Mouse (Mus musculus) kidney, embryonic 15.5 days (tissue): ENCODE measurements at regions not wholly inside any gene's neighbourhood (a gene's known extent, or its start where the extent isn't known, plus 50 kb on each side); places are given as distances from the start of the nearest gene placed in this dataset.

ENCODE experiments used
- ATAC-seq: fragments of 200-750 bp; cut with Nextera tagmentation; replicated peaks from 2 replicates; pipeline ENCODE4 v1.8.0; 2017; ENCODE audit warnings: moderate TSS enrichment; ENCODE audit not compliant: low FRiP score
- H3K27ac ChIP-seq: fragments of 300-500 bp; sonication (generic); 2 replicates; pipeline ENCODE4 v1.5.1; 2015; ENCODE audit warnings: mild to moderate bottlenecking, inconsistent platforms
- H3K27me3 ChIP-seq: fragments of 300-500 bp; sonication (generic); 2 replicates; pipeline ENCODE4 v1.6.1; 2015; ENCODE audit warnings: inconsistent platforms
- H3K36me3 ChIP-seq: fragments of 300-500 bp; sonication (generic); 2 replicates; pipeline ENCODE4 v1.6.1; 2015; ENCODE audit warnings: inconsistent platforms
- H3K4me1 ChIP-seq: fragments of 300-500 bp; sonication (generic); 2 replicates; pipeline ENCODE4 v1.6.1; 2015; ENCODE audit warnings: inconsistent platforms
- H3K4me2 ChIP-seq: fragments of 300-500 bp; sonication (generic); 2 replicates; pipeline ENCODE4 v1.6.1; 2015; ENCODE audit warnings: moderate library complexity, mild to moderate bottlenecking, inconsistent platforms
- H3K4me3 ChIP-seq: fragments of 300-500 bp; sonication (generic); replicated peaks from 2 replicates; pipeline ENCODE4 v1.5.1; 2015; ENCODE audit warnings: mild to moderate bottlenecking, inconsistent platforms
- H3K9ac ChIP-seq: fragments of 300-500 bp; sonication (generic); 2 replicates; pipeline ENCODE4 v1.6.1; 2015; ENCODE audit warnings: mild to moderate bottlenecking, inconsistent platforms
- H3K9me3 ChIP-seq: fragments of 300-500 bp; sonication (generic); replicated peaks from 2 replicates; pipeline ENCODE4 v1.6.1; 2016; ENCODE audit warnings: inconsistent platforms
- WGBS: fragments of 180-500 bp; shearing (Covaris S2); methylation state at CpG from one replicate; pipeline ENCODE4 v1.1.7; 2015; ENCODE audit warnings: mixed read lengths; 5-methylcytosine and 5-hydroxymethylcytosine counted together

DNA sequence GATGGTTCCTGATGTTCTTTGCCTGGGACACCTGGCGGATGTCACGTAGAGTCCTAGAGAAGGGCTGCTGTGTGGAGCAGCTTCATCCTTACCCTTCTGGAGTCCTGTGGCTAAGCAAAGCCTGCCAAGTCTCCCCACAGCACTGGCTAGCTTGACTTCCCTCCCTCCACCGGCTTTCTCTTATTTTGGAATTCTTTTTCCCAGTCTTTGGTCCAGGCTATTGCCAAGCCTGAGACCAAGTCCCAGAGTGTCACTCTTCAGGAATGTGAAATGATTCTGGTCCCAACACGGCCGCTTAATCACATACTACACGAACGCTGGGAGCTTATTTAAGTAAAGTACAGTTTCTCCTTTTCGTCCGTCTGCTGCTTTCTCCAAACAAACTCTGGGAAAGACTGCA, 146.4 kb downstream of the Fndc1 start:
- no peak for ATAC-seq
- Histone ChIP-seq H3K4me2 (no peak overlapping the region), H3K9me3 (no peaks in the 10 kb centered on the region), H3K27ac (no peak overlapping the region), H3K36me3 (no peaks in the 10 kb centered on the region), H3K9ac (no peak overlapping the region), H3K4me3 (no peak overlapping the region), H3K4me1 (no peaks in the 10 kb centered on the region), H3K27me3 (no peaks in the 10 kb centered on the region)
- 90% methylated on average over 9 of the region's 9 CpGs for WGBS

DNA sequence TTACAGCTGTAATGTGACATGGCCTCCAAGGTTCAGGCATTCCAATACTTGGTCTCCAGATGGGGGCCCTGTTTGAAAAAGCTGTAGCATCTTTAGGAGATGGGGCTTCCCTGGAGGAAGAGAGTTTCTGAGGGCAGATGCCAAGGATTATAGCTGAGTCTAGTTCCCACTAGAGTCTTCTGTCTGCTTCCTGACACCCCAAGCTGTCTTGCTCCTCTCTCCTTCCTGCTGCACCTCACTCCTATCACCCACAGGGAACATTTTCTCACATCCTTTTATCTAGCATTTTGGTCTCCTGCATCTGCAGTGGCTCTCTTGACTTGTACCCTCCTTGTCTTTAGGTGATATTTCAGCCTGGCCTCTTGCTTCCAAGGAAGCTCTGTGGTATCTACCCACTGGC, 147.3 kb downstream of the Fndc1 start:
- Histone ChIP-seq H3K9ac (no peak overlapping the region), H3K4me1 (no peaks in the 10 kb centered on the region), H3K4me3 (no peak overlapping the region), H3K4me2 (no peak overlapping the region), H3K27me3 (no peaks in the 10 kb centered on the region), H3K36me3 (no peaks in the 10 kb centered on the region), H3K27ac (no peak overlapping the region), H3K9me3 (no peaks in the 10 kb centered on the region)
- ATAC-seq = no peak

DNA sequence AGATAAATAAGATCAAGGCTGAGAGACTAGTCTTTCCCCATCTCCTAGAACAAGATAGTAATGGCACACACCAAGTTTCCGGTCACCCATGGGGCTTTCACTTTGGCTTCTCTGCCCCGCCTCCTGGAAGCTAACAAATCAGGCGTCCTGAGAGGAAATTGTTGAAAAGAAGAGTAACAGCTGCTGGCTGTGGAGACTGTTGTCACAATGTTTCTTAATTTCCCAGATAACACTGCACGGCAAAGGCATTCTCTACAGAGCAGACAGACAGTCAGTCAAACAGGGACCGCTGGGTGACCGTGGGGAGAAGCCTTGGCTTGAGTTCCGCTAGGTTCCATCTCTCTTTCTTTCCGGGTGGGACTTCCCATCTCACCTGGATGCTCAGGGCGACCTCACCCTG, 148.2 kb downstream of the Fndc1 start:
- no peaks in the 10 kb centered on the region for H3K9me3 ChIP-seq
- H3K9ac ChIP-seq = no peak overlapping the region
- 76% methylated on average over 9 of the region's 9 CpGs for WGBS
- H3K36me3 ChIP-seq = no peaks in the 10 kb centered on the region
- no peak overlapping the region for H3K4me3 ChIP-seq
- H3K4me2 ChIP-seq = no peak overlapping the region
- no peaks in the 10 kb centered on the region for H3K27me3 ChIP-seq
- H3K27ac ChIP-seq = no peak overlapping the region
- no peak for ATAC-seq
- no peaks in the 10 kb centered on the region for H3K4me1 ChIP-seq

DNA sequence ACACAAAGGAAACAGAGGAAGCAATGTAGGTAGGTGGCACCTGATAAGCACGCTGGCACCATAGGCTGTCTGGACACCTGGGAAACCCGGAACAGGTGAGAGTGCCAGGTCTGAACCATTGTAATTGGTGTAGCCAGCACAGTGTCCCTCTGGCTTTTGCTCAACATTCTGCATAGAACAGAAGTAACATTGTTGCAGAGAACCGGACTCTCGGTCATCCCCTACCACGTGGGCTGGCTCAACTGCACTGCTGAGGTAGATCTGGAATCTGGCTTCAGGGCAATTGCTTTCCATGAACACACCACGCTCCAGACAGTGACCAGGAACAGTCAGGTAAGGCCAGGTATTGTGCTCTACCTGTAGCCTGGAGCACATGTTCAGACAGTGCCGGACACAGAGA, 149.3 kb downstream of the Fndc1 start:
- H3K27ac ChIP-seq = no peak overlapping the region
- no peak for ATAC-seq
- H3K4me2 ChIP-seq = no peak overlapping the region
- H3K27me3 ChIP-seq = no peaks in the 10 kb centered on the region
- no peaks in the 10 kb centered on the region for H3K9me3 ChIP-seq
- no peak overlapping the region for H3K4me3 ChIP-seq
- no peak overlapping the region for H3K9ac ChIP-seq
- H3K36me3 ChIP-seq = no peaks in the 10 kb centered on the region
- 89% methylated on average over 7 of the region's 7 CpGs for WGBS
- H3K4me1 ChIP-seq = no peaks in the 10 kb centered on the region

DNA sequence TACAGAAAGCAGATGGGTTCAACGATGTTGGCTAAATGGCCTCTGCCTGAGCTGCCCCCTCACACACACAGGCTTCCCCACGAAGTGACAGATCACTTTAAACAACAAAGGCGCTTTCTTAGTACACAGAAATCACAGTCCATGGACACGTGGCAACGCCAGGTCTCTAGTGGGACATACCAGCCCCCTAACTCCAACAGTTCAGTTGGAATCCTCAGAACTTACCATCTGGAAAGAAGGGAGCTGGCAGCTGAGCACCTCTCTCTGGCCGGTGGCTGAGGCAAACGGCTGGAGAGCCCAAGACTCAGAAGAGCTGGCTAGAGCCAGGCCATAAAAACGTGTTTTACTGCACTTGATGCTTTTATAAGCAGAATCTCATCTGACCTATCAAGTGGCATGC, 149.8 kb downstream of the Fndc1 start:
- H3K4me1 ChIP-seq = no peaks in the 10 kb centered on the region
- no peaks in the 10 kb centered on the region for H3K9me3 ChIP-seq
- H3K9ac ChIP-seq = no peak overlapping the region
- no peak for ATAC-seq
- 55% methylated on average over 8 of the region's 8 CpGs for WGBS
- no peak overlapping the region for H3K4me2 ChIP-seq
- H3K36me3 ChIP-seq = no peaks in the 10 kb centered on the region
- H3K4me3 ChIP-seq = no peak overlapping the region
- H3K27me3 ChIP-seq = no peaks in the 10 kb centered on the region
- no peak overlapping the region for H3K27ac ChIP-seq

DNA sequence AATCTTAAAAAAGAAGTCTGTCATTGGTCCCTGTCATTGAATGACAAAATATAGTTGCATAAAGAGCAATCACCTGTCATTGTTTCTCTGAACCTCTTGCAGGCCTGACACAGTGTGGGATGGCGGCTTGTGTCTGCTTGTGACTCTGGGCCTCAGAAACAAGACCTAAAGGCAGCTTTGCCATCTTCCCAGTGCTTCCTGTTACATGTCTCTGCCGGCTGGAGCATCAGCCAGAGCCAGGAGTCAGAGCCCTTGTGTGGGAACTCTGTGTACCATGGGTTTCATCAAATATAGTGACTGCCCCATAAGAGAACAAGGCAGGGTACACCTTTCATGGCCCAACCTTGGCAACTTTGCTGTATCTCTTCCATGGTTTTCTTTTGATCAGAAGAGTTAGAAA, 150.3 kb downstream of the Fndc1 start:
- H3K27ac ChIP-seq = no peak overlapping the region
- no peaks in the 10 kb centered on the region for H3K9me3 ChIP-seq
- ATAC-seq = no peak
- no peaks in the 10 kb centered on the region for H3K36me3 ChIP-seq
- H3K27me3 ChIP-seq = no peaks in the 10 kb centered on the region
- H3K4me1 ChIP-seq = no peaks in the 10 kb centered on the region
- no peak overlapping the region for H3K4me3 ChIP-seq
- WGBS = 88% methylated on average over 2 of the region's 2 CpGs
- H3K9ac ChIP-seq = no peak overlapping the region
- H3K4me2 ChIP-seq = no peak overlapping the region

DNA sequence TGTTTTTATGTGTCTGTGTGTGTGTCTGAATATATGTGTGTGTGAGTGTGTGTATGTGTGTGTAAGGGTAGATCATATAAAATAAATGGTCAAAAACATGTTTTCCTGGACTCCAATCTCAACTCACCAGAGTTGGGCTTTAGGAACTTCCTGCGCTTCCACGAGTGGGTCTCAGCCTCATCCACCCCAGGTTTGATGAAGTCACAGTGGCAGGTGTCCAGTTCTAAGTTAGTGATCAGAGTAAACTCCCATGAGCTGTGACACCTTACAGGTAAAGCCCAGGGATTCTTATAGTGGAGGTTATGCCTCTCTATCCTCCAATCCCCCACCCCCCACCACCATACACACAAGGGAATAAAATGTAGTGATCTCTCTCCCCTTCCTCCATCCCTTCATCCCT, 152.6 kb downstream of the Fndc1 start:
- H3K27ac ChIP-seq = no peak overlapping the region
- no peak overlapping the region for H3K4me3 ChIP-seq
- no peaks in the 10 kb centered on the region for H3K4me1 ChIP-seq
- 84% methylated on average over 2 of the region's 2 CpGs for WGBS
- H3K4me2 ChIP-seq = no peak overlapping the region
- H3K9ac ChIP-seq = no peak overlapping the region
- no peak for ATAC-seq
- H3K27me3 ChIP-seq = no peaks in the 10 kb centered on the region
- no peaks in the 10 kb centered on the region for H3K9me3 ChIP-seq
- H3K36me3 ChIP-seq = no peaks in the 10 kb centered on the region

DNA sequence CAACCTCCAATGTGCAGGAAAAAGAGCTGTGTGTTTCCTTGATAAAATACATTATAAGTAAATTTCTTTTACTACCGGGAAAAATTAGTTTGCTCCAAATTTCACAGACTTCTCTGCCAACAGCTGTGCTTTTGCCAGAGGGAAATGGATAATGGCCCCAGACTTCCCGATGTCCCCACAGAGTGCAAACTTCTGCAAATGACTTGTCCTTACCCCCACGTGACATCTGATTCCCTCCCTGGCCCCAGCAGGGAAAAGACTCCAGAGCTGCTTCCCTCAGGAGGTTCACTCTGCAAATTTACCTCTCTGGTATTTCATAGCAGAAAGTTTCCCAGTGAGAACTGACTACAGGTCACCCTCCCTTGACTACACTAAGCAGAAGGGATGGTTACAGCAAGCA, 159.3 kb downstream of the Fndc1 start:
- Histone ChIP-seq H3K27ac (no peak overlapping the region), H3K4me1 (no peaks in the 10 kb centered on the region), H3K9ac (no peak overlapping the region), H3K27me3 (no peaks in the 10 kb centered on the region), H3K4me3 (no peak overlapping the region), H3K4me2 (no peak overlapping the region), H3K9me3 (no peaks in the 10 kb centered on the region), H3K36me3 (no peaks in the 10 kb centered on the region)
- no peak for ATAC-seq
- 35% methylated on average over 3 of the region's 3 CpGs for WGBS

DNA sequence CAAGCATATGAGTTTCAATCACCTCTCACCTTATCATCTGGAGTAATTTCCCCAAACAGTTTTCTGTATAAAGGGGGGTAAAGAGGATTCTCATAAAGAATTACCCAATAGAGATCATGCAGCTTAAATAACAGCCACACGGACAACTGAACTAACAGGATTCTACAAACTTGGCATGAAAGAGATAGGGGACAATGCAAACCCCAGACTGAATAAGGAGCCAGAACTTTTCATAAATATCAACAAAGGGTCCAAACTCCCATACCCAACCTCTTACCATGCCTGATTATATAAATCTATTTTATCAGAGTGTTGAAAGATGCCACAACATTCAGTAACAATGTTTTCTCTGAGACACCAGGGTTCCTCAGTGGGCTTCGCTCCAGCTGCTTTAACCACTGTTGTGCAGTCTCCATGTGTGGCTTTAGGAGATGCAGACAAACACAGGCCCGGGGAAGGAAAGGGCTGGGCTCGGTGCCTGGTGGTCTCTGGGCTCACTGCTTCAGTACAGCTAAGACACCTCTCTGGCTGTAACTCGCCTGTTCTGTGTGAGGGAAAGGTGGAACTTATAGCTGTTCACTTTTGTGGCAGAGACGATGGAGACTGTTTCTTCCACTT, 160.2 kb downstream of the Fndc1 start:
- H3K9me3 ChIP-seq = no peaks in the 10 kb centered on the region
- 75% methylated on average over 6 of the region's 6 CpGs for WGBS
- H3K4me2 ChIP-seq = no peak overlapping the region
- no peaks in the 10 kb centered on the region for H3K4me1 ChIP-seq
- no peaks in the 10 kb centered on the region for H3K27me3 ChIP-seq
- H3K27ac ChIP-seq = no peak overlapping the region
- H3K4me3 ChIP-seq = no peak overlapping the region
- no peak for ATAC-seq
- no peaks in the 10 kb centered on the region for H3K36me3 ChIP-seq
- no peak overlapping the region for H3K9ac ChIP-seq

DNA sequence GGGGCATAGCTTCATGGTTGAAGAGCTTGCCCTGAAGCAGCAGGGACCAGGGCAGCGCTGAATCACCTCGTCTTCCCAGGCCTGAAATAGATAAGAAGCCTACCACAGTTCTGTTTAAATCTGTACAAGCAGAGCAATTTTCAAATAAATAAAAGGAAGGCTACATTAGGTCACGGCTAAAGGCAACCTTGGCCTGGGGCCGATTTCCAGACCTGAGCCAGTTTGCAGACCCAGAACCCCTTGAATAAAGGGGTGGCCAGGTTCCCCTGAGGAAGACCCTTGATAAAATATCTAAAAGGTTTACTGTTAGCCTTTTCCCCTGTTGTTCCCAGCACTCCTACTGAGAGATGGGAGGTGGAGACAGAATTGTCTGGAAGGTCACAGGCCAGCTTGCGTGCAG, 160.9 kb downstream of the Fndc1 start:
- no peaks in the 10 kb centered on the region for H3K27me3 ChIP-seq
- no peak for ATAC-seq
- no peaks in the 10 kb centered on the region for H3K9me3 ChIP-seq
- H3K4me2 ChIP-seq = no peak overlapping the region
- H3K36me3 ChIP-seq = no peaks in the 10 kb centered on the region
- no peak overlapping the region for H3K27ac ChIP-seq
- 70% methylated on average over 5 of the region's 5 CpGs for WGBS
- H3K4me1 ChIP-seq = no peaks in the 10 kb centered on the region
- H3K9ac ChIP-seq = no peak overlapping the region
- H3K4me3 ChIP-seq = no peak overlapping the region

DNA sequence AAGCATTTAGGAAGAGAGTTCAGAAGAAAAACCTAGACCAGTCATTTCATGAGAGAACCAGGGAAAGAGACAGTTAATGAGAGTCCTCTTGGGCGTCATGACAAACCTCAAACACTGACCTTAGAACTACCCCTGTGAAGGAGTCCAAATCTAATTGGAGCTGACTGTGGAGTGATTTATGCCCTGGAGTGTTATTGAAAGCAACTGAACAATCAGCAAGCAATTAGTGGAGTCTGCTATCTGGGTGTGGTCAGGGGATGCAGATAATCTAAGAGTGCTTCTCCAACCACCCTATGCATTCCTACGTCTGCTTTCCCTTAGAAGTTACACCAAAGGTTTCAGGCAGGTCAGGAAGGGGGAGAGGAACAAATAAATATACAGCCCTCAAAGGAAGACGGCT, 161.4 kb downstream of the Fndc1 start:
- H3K36me3 ChIP-seq = no peaks in the 10 kb centered on the region
- no peaks in the 10 kb centered on the region for H3K27me3 ChIP-seq
- H3K27ac ChIP-seq = no peak overlapping the region
- no peak overlapping the region for H3K4me2 ChIP-seq
- no peak for ATAC-seq
- 19% methylated on average over 3 of the region's 3 CpGs for WGBS
- no peaks in the 10 kb centered on the region for H3K4me1 ChIP-seq
- no peak overlapping the region for H3K9ac ChIP-seq
- H3K4me3 ChIP-seq = no peak overlapping the region
- H3K9me3 ChIP-seq = no peaks in the 10 kb centered on the region

DNA sequence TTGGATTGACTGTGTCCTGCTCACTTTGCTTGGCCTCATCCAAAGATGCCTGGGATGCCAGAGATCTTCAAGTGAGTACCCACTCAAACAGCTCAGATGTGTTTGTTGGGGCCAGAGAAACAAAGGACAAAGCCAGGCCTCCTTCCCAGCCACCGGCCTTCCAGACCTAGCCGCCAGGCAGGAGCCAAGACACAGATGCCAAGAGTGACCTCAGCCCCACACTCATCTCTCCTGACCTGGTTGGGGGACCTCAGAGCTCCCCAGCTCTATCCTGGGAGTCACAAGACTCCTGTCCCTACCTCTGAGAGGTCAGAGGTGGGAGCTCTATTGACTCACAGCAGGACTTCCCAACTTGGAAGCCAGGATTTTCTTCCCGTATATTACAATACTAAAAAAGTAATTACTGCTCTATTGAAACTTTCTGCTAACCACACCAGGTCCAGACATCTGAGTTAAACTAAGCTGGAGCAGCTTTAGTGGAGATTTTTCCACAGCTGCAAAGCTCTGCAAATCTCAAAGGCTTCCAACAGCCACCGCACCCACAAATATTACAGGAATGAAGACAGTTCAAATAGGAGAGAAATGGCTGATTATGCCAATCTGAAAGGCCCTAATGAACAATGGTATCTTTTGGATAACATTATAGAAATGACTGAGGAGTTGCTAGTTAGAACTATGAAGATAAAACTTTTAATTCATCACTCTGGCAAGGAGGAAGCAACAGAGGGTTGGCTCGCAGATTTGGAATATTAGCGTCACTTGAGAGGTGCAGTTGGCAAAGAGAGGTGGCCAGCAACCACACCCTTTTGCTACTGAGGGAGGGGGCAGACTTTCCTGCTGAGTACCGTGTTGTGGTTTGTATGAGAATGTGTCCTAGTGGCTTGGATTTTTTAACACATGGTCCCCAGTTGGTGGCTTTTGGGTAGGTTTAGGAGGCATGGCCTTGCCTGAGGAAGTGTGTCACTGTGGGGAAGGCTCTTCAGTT, 162.9 kb downstream of the Fndc1 start:
- H3K9me3 ChIP-seq = no peaks in the 10 kb centered on the region
- H3K4me2 ChIP-seq = no peak overlapping the region
- no peak overlapping the region for H3K9ac ChIP-seq
- no peak overlapping the region for H3K4me3 ChIP-seq
- no peak for ATAC-seq
- H3K36me3 ChIP-seq = no peaks in the 10 kb centered on the region
- H3K4me1 ChIP-seq = no peaks in the 10 kb centered on the region
- H3K27me3 ChIP-seq = no peaks in the 10 kb centered on the region
- H3K27ac ChIP-seq = no peak overlapping the region
- WGBS = 90% methylated on average over 7 of the region's 7 CpGs
